Mouse (Mus musculus): ENCODE results near the gene Olfm4. TPM values are rescaled to one million over a fixed set of nuclear protein-coding genes. Genes with fewer than 3 reads are reported as not detected.

The Olfm4 gene
- 7.1 and 7.6 TPM in 2 replicates for polyA plus RNA-seq (2015; fragmentation: Nextera tagmentation; extraction: Ambion mirVana)

DNA sequence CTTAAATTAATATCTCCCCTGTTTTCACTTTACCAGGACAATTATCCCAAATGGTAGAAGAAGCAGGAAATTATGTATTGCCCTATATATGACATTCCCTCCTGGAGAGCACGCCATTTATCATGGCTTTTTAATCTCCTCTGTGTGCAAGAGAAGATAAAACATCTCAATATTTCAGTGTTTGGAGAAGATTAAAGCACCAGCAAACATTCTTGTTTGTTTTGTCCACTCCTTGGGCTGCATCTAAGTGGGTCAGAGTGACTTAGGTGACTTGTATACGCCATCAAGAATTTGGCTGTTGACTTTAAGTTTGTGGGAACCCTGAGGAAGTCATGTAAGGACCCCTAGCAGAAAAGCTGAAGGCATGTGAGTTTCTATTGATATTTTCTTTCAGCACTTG is at the start of gene Olfm4:
Gene Olfm4 (plus strand): TSS at position 301 of the 400 bp plus-strand sequence.
- no peak for DNase-seq (ENCODE audit: low spot score)

- no peak for DNase-seq (ENCODE audit: low spot score)
Measured at GRCm38 (mm10) chr14:79934426-79934825, 49.5 kb upstream of the Olfm4 start.

GRCm38 (mm10) chr14:79936879-79937468 is 46.9 kb upstream of the Olfm4 start:
- DNase-seq (ENCODE audit: low spot score) = no peak

DNA sequence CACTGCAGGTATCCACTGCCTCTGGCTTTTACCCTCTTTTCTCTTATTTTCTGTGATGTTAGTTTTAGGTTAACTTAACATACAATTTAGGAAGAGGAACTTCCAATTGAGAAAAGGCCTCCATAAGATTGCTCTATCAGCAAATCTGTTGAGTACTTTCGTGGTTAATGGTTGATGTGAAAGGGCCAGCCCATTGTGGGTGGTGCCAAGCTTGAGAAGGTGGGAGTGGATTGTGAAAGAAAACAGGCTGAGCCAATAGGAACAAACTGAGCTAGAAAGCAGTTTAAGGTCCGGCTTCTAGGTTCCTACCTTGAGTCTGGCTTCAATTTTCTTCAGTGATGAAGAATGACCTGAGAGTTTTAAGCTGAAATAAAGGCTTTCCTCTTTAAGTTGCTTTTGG is 38.0 kb upstream of the Olfm4 start:
- no peak for DNase-seq (ENCODE audit: low spot score)

GRCm38 (mm10) chr14:79955678-79956077 is 28.2 kb upstream of the Olfm4 start:
- DNase-seq (ENCODE audit: low spot score) = no peak

GRCm38 (mm10) chr14:79957789-79958487 is 25.9 kb upstream of the Olfm4 start:
- no peak for DNase-seq (ENCODE audit: low spot score)

DNA sequence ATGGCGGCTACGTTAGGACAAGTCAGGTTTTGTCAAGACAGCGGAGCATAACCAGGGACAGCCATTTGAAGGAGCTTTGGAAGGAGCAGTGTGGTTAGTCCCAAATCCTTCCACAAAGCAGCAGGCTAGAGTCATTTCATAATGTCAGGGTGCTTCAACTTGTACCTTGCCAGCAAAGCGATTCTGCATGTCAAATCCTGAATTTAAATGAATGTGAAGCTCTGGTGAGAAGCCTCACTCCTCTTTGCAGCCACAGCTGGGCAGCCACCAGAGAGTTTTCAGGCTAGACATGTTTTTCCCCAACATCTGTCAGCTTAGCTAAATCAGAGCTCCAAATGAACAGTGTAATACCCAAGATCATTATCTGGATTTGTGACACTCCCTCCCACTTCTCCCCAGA is 22.7 kb upstream of the Olfm4 start:
- DNase-seq (ENCODE audit: low spot score) = no peak

DNA sequence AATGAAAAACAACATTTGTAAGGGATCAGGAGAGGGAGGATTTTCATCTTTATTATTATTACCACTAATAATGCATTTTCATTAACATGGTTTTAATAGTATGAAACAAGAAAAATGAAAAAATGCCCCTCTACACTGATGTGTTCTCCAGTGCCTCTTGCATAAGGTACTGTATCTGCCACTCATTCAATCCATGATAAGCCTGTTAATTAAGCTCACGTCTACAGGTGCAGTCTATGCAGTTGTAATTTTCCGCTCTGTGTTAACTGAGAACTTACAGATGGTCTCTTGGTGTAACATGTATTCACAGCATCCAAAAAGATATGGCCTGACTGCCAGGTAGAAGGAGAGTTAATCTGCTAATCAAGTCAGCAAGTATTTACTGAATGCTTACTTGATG is 22.3 kb upstream of the Olfm4 start:
- DNase-seq (ENCODE audit: low spot score) = no peak

- DNase-seq (ENCODE audit: low spot score) = no peak
Measured at GRCm38 (mm10) chr14:79970165-79970564, 13.7 kb upstream of the Olfm4 start.

DNA sequence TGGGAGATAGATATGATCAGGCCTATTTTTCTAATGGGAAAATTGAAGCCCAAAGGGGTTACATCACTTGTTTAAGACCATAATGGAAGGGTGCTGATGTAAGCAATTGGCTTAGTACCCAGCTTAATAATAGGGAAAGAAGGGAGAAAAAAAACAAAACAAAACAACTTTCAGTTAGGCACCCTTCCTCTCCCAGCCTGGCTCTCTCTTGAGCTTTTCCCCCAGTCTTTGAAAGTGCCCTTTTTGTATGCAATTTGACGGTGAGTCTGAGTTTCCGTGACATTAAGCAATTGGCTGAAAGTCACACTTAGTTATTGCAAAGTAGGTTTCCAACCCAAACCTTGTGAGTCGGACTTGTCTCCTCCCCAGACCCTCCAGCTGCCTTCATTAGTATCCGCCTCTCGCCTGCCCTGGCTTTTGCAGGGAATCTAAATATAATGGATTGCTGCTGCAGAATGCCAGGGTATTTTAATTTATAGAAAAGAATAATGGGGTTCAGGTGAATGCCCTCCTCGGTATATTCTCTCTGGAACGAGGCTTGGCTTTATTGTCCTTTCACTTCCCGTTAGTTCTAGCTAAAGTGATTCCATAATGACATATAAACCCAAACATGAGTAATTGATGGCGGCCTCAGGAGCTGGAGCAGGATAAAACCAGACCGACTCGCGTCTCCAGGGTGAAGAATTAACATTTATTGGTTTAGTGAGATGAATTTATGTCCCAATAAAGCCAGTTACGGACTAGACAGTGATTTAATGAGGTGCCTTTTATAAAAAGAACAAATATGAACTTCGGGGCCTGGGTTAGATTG is 12.7 kb upstream of the Olfm4 start:
- no peak for DNase-seq (ENCODE audit: low spot score)

GRCm38 (mm10) chr14:79981437-79981836 is 2.4 kb upstream of the Olfm4 start:
- no peak for DNase-seq (ENCODE audit: low spot score)

GRCm38 (mm10) chr14:79985137-79985670 is 1.3 kb downstream of the Olfm4 start:
- DNase-seq (ENCODE audit: low spot score) = no peak

DNA sequence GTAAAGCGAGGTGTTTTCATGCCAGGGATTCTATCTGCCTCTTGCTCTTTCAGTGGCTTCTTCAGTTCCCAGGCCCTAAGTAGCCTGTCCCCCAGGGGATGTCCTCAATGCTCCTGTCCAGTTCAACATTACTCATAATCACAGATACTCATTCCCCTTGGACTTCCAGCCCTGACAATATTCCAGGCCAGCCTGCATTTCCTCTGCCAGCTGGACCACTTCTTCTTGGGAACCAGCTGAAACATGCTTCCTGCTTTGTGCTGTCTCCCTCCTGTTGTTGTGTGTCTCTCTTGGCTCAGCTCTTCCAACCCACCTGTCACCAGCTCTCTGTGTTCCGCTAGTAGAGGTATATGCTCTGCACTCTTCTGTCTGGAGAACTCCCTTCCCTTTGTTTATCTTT is 1.8 kb downstream of the Olfm4 start:
- DNase-seq (ENCODE audit: low spot score) = no peak

- no peak for DNase-seq (ENCODE audit: low spot score)
Measured at GRCm38 (mm10) chr14:79986831-79987230, 3.0 kb downstream of the Olfm4 start.

DNA sequence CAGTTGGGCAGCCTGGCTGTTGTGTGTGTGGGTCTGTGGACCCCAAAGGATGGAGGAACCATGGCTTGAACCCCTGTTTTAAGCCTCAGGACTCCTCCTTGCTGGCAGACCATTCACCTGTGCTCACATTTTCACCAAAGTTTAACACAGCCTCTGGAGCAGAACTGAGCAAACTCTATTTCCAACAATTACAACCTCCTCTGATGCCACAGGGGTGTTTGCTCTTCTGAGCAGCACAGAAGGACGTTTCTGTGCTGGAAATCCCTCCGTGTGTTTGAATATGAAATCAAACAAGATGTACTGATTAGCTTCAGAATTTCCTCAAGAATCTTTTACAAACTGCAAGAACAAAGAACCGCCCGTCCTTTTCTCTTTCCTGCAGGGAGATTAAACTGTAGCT is 5.9 kb downstream of the Olfm4 start:
- no peak for DNase-seq (ENCODE audit: low spot score)

DNA sequence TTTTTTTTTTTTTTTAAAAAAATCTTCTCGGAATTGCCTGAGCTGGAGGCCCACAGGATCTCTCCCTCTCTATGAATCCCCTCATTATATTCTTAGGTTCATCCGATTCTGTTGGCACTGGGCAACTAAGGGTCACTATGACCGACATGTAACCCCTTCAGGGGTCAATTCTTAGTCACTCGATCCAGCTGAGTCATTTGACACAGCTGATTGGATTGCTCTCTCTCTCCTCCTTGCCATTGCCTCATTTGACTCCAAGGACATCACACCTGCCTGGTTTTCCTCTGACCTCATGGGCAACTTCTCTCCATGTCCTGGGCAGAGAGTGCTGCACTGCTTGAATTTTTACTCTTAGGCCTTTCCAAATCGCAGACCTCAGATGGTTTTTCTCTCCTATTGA is 6.7 kb downstream of the Olfm4 start:
- no peak for DNase-seq (ENCODE audit: low spot score)

DNA sequence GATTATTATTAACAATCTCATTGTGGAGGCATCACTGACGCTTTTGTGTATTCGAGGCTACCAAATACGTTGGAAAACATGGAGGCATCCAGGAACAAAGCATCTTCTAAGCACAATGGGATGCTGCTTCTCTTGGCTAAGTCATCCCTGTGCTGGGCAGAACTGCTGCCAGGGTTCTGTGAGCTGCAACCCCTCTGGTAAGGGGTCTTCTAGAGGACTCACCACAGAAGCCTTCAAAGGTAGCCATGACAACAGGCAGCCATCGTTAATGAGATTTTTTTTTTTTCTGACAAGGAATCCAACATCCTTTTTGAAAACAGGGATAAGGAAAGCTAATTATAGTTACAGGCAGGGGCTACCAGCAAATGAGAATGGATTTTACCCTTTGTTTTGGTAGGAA is 13.7 kb downstream of the Olfm4 start:
- no peak for DNase-seq (ENCODE audit: low spot score)

DNA sequence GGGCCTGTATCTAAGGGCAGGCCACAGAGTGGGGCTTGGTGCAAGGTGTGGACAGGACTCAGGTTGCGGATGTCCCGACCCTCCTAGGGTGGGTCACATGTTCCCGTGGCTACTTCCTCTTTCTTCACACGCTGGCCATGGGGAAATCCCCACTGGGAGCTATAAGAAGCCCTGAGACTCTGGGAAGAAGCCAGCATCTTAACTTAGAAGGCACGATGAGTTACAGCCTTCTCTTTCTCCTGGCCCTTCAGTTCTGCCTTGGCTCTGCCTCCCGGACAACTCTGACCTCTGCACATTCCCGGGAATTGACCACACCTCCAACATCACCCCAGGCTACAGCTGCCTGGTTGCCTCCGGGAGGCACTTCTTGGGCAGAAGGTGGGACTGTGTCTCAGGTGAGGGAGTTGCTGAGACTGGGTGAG is 16.2 kb downstream of the Olfm4 start:
- DNase-seq (ENCODE audit: low spot score) = no peak

DNA sequence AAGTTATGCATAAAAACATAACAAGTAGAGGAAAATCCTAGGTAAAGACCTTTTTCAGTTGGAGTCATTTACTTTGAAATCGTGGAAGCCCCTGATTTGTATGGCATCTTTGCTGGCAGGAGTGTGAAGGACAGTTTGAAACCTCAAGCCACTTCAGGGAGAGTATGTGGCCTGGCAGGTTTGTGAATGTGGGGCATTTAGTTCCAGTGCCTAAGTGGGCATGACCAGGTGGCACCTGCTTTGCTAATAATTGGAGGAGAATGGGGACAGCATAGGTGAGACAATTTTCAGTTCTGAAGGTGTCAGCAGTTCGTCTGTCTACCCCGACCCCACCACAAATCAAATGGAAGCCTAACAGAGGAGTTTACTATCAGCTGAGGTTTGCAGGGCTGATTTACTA is 23.8 kb downstream of the Olfm4 start:
- DNase-seq (ENCODE audit: low spot score) = no peak

DNA sequence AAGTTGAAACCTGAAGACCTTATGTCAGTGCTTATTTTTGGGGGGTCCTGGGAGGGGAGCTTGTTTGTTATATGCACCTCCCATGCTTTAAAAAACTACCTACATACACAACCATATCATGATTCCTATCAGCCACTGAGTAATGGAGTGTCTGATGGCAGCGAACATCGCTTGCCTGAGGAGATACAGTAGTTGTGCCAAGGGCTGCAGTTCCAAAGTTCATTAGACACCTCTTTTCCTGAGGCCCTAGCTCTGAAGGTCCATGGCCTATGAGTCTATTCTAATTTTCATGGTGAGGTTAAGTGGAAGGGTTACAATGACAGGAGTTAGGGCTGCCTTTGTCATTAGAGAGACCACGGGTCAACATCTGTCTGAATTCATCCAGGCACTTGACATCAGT is 26.5 kb downstream of the Olfm4 start:
- DNase-seq (ENCODE audit: low spot score) = no peak

DNA sequence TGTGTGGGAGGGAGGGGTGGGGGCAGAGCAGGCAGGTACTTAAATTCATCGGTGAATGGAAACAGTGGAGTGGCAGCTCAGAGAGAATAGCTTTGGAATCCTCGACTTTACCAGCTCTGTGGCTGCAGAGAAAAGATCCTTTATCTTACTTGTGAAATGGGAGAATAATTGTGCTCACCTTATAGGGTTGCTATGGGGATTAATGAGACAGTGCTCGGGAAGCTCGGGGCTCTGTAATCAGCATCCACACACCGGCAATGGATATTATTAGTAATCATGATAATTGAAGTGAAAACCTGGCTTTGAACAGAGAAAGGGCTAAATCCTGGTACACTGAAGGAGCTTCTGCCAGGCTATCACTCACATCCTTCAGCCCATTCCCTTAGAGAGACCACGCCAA is 31.1 kb downstream of the Olfm4 start:
- DNase-seq (ENCODE audit: low spot score) = no peak

- DNase-seq (ENCODE audit: low spot score) = no peak
Measured at GRCm38 (mm10) chr14:80016112-80016511, 32.2 kb downstream of the Olfm4 start.

Data from thymus, postnatal 0 days (tissue).